Mouse (Mus musculus) intestine, embryonic 16.5 days (tissue): ENCODE measurements around the gene Mctp2. TPM values are rescaled to one million over a fixed set of nuclear protein-coding genes. Genes with fewer than 3 reads are reported as not detected.
"Not testable (repeated sequence)": the region's sequence is repeated elsewhere in the genome, so short reads cannot be mapped to it uniquely, and the experiment has no call there.

ENCODE experiments used
- ATAC-seq: fragments of 200-750 bp; cut with Nextera tagmentation; 2 replicates; pipeline ENCODE4 v1.8.0; 2017; ENCODE audit warnings: moderate TSS enrichment, moderate library complexity
- H3K27ac ChIP-seq: fragments of 300-500 bp; sonication (generic); 2 replicates; pipeline ENCODE4 v1.5.1; 2014; ENCODE audit warnings: mild to moderate bottlenecking, low read length
- H3K27me3 ChIP-seq: fragments of 300-500 bp; sonication (generic); replicated peaks from 2 replicates; pipeline ENCODE4 v1.6.1; 2014; ENCODE audit warnings: low read length, control low read depth, mixed read lengths; ENCODE audit not compliant: control insufficient read depth, insufficient read depth
- H3K36me3 ChIP-seq: fragments of 300-500 bp; sonication (generic); 2 replicates; pipeline ENCODE4 v1.6.1; 2014; ENCODE audit warnings: low read length, control low read depth; ENCODE audit not compliant: control insufficient read depth, insufficient read depth
- H3K4me1 ChIP-seq: fragments of 300-500 bp; sonication (generic); 2 replicates; pipeline ENCODE4 v1.6.1; 2014; ENCODE audit warnings: low read length, control low read depth, mixed read lengths; ENCODE audit not compliant: control insufficient read depth, insufficient read depth
- H3K4me2 ChIP-seq: fragments of 300-500 bp; sonication (generic); 2 replicates; pipeline ENCODE4 v1.6.1; 2014; ENCODE audit warnings: low read depth, low read length, control low read depth
- H3K4me3 ChIP-seq: fragments of 300-500 bp; sonication (generic); 2 replicates; pipeline ENCODE4 v1.5.1; 2014; ENCODE audit warnings: mild to moderate bottlenecking, low read length
- H3K9ac ChIP-seq: fragments of 300-500 bp; sonication (generic); 2 replicates; pipeline ENCODE4 v1.6.1; 2014; ENCODE audit warnings: low read depth, low read length
- H3K9me3 ChIP-seq: fragments of 300-500 bp; sonication (generic); 2 replicates; pipeline ENCODE4 v1.6.1; 2016; ENCODE audit warnings: low read length, control low read depth; ENCODE audit not compliant: control insufficient read depth
- WGBS: fragments of 180-500 bp; shearing (Covaris S2); extraction: QIAGEN DNeasy Blood & Tissue Kit; methylation state at CpG from one replicate; pipeline ENCODE4 v1.1.7; 2014; 5-methylcytosine and 5-hydroxymethylcytosine counted together
- polyA plus RNA-seq: library from polyadenylated mRNA; unstranded; fragments of >200 nt; fragmentation: Nextera tagmentation; extraction: Ambion mirVana; gene quantifications from 2 replicates; pipeline ENCODE4 v1.2.1, GENCODE M21; 2015

Gene Mctp2
- polyA plus RNA-seq, 1 experiment from 2014 or later: 1.7 TPM

DNA sequence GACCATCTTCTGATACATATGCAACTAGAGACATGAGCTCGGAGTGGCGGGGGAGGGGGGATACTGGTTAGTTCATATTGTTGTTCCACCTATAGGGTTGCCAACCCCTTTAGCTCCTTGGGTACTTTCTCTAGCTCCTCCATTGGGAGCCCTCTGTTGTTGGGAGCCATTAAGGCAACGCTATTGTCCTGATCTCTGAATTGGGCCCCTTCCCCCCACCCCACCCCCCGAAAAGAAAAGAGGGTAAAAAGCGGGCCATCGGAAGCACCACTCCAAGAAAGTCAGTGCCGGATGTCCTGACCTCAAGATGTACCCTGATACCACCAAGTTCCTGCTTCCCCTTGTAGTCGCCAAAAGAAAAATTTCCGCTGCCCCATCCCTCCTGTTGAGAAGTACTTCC is 56.1 kb downstream of the Mctp2 start:
- H3K36me3 ChIP-seq, ATAC-seq, H3K27me3 ChIP-seq, H3K9me3 ChIP-seq, H3K4me3 ChIP-seq, H3K4me1 ChIP-seq, H3K9ac ChIP-seq, H3K4me2 ChIP-seq, H3K27ac ChIP-seq: not testable (repeated sequence)
- 95% methylated on average over 8 of the region's 9 CpGs for WGBS

- no peak for ATAC-seq
- Histone ChIP-seq H3K36me3 (no peaks in the 10 kb centered on the region), H3K9me3 (no peaks in the 10 kb centered on the region), H3K27ac (no peak overlapping the region), H3K9ac (no peak overlapping the region), H3K4me1 (no peaks in the 10 kb centered on the region), H3K4me3 (no peak overlapping the region), H3K27me3 (no peaks in the 10 kb centered on the region), H3K4me2 (no peak overlapping the region)
- 96% methylated on average over 9 of the region's 9 CpGs for WGBS
These were observed 65.1 kb downstream of the Mctp2 start for GRCm38 (mm10) chr7:72241269-72241668.

DNA sequence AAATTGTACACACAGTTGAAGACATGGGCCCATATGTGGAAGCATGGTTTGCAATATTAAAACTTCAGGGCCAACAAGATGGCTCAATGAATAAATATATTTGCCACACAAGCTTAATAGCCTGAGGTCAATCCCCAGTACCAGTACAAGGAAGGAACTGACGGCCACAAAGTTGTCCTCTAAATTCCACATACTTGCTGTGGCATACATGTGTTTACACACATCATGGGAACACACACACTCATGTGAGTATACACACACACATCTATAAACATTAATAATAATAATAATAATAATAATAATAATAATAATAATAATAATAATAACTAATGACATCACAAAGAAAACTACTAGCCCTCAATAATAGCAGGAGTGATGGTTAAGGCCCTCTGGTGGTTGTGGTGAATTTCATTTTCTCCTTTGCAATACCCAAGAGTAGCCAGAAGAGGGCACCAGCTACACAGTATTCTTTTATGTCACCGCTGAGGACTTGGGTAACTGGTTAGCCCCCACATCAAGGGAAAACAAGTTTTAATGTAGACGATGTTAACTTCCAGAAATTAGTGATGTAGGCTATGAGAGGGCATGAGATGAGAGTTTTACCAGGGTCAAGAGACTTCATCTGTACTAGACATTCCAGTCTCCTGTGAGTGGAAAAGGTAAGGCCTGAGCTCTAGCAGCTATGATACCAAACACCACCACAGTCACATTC is 66.5 kb downstream of the Mctp2 start:
- Histone ChIP-seq H3K36me3 (no peaks in the 10 kb centered on the region), H3K27me3 (no peaks in the 10 kb centered on the region), H3K4me3 (no peak overlapping the region), H3K4me1 (no peaks in the 10 kb centered on the region), H3K4me2 (no peak overlapping the region), H3K9me3 (no peaks in the 10 kb centered on the region), H3K9ac (no peak overlapping the region), H3K27ac (no peak overlapping the region)
- 31% methylated on average over 3 of the region's 3 CpGs for WGBS
- ATAC-seq: no peak

- Histone ChIP-seq H3K9ac (no peak overlapping the region), H3K36me3 (no peaks in the 10 kb centered on the region), H3K4me2 (no peak overlapping the region), H3K27me3 (no peaks in the 10 kb centered on the region), H3K9me3 (no peaks in the 10 kb centered on the region), H3K4me3 (no peak overlapping the region), H3K4me1 (no peaks in the 10 kb centered on the region), H3K27ac (no peak overlapping the region)
- WGBS: 49% methylated on average over 4 of the region's 4 CpGs
- no peak for ATAC-seq
These were observed 67.8 kb downstream of the Mctp2 start for GRCm38 (mm10) chr7:72238575-72238974.

- 70% methylated on average over 6 of the region's 6 CpGs for WGBS
- Histone ChIP-seq H3K36me3 (no peaks in the 10 kb centered on the region), H3K27me3 (no peaks in the 10 kb centered on the region), H3K9me3 (no peaks in the 10 kb centered on the region), H3K4me1 (no peaks in the 10 kb centered on the region), H3K9ac (no peak overlapping the region), H3K4me3 (no peak overlapping the region), H3K27ac (no peak overlapping the region), H3K4me2 (no peak overlapping the region)
- no peak for ATAC-seq
These were observed 71.9 kb downstream of the Mctp2 start for GRCm38 (mm10) chr7:72234433-72234998.

- Histone ChIP-seq H3K4me3 (no peak overlapping the region), H3K4me1 (no peaks in the 10 kb centered on the region), H3K4me2 (no peak overlapping the region), H3K9ac (no peak overlapping the region), H3K9me3 (no peaks in the 10 kb centered on the region), H3K27me3 (no peaks in the 10 kb centered on the region), H3K36me3 (no peaks in the 10 kb centered on the region), H3K27ac (no peak overlapping the region)
- 0 out of 2 replicates have a peak, but pooled peaks have one; percentile 23 for ATAC-seq
- 61% methylated on average over 7 of the region's 7 CpGs for WGBS
These were observed 75.1 kb downstream of the Mctp2 start for GRCm38 (mm10) chr7:72231182-72231877.

GRCm38 (mm10) chr7:72229925-72230324 is 76.5 kb downstream of the Mctp2 start:
- no peaks in the 10 kb centered on the region for H3K27me3 ChIP-seq
- no peak for ATAC-seq
- WGBS: 63% methylated on average over 7 of the region's 7 CpGs

DNA sequence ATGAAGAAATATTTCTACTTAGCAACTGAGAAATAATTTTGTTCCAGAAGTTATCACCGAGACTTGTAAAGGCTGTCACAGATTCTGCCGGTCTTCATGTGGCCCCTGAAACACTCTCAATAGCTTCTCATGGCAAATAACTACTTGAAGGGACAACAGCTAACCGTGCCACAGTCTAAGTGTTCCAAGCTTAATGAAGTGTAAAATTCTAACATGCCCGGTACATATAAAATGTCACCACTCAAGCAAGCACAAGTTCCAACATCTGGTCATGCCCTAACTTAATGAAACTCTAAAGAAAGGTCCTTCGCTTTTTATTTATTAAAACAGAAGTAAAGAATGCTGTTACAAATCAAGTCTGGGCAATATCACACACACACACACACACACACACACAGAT is 82.8 kb downstream of the Mctp2 start:
- Histone ChIP-seq H3K36me3 (no peaks in the 10 kb centered on the region), H3K4me1 (no peaks in the 10 kb centered on the region), H3K4me3 (no peak overlapping the region), H3K9ac (no peak overlapping the region), H3K4me2 (no peak overlapping the region), H3K27ac (no peak overlapping the region), H3K27me3 (no peaks in the 10 kb centered on the region), H3K9me3 (no peaks in the 10 kb centered on the region)
- 81% methylated on average over 5 of the region's 5 CpGs for WGBS
- ATAC-seq: no peak

More at GRCm38 (mm10) chr7:72229925-72230324, 76.5 kb downstream of the Mctp2 start:
- Histone ChIP-seq H3K4me1 (no peaks in the 10 kb centered on the region), H3K4me3 (no peak overlapping the region), H3K36me3 (no peaks in the 10 kb centered on the region), H3K9me3 (no peaks in the 10 kb centered on the region), H3K4me2 (no peak overlapping the region), H3K9ac (no peak overlapping the region), H3K27ac (no peak overlapping the region)

DNA sequence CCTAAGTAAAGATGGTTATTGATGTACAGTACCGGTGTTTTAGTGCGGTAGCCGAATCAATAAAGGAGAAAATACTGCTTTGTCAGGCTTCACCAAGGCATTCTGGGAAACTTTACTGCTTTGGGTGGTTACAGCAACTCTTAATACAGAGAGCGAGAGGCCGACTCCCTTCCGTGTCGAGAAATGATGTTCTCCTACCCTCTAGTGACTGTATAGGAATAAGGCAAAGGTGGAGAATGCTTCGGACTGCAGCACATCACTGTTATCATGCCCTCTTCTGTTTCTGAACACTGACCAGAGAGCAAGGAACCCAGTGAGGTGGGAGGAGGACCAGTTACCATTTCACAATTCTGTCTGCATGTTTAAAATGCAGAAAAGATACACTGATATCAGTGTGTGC is 83.9 kb downstream of the Mctp2 start:
- Histone ChIP-seq H3K4me1 (no peaks in the 10 kb centered on the region), H3K9me3 (no peaks in the 10 kb centered on the region), H3K36me3 (no peaks in the 10 kb centered on the region), H3K4me2 (no peak overlapping the region), H3K4me3 (no peak overlapping the region), H3K27ac (no peak overlapping the region), H3K9ac (no peak overlapping the region), H3K27me3 (no peaks in the 10 kb centered on the region)
- WGBS: 77% methylated on average over 8 of the region's 8 CpGs
- no peak for ATAC-seq
